Mouse (Mus musculus): ENCODE measurements at regions not wholly inside any gene's neighbourhood (a gene's known extent, or its start where the extent isn't known, plus 50 kb on each side); places are given as distances from the start of the nearest gene placed in this dataset.
"Not testable (repeated sequence)": the region's sequence is repeated elsewhere in the genome, so short reads cannot be mapped to it uniquely, and the experiment has no call there.

DNA sequence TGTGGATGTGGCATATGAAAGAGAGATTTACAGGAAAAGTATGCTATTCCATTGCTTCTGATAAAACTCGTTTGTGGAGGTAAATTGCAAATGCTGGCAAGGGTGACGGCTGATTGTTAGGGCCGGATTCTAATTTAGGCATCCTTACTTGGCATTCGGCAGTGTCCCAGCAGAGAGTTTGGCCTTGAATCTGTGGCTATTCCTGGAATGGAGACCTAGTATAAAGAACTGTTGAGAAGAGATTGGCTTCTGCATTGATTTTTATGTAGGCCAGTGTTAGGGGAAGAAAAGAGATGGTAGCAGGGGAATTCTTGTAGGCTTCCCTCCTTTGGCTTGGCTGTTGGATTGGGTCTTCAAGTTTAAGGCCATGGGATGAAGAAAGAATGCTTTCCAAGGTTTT lies 293.4 kb downstream of the Hace1 start:
- Histone ChIP-seq H3K9me3 (ENCODE audit: control insufficient read depth, low read length) (no peaks in the 10 kb centered on the region), H3K36me3 (ENCODE audit: control insufficient read depth, insufficient read depth, low read length) (no peaks in the 10 kb centered on the region), H3K4me2 (replicated peaks; ENCODE audit: low read depth, low read length, severe bottlenecking) (no peak overlapping the region), H3K4me3 (replicated peaks; ENCODE audit: low read length) (no peak overlapping the region), H3K27ac (replicated peaks; ENCODE audit: low read depth, low read length) (no peak overlapping the region), H3K9ac (ENCODE audit: low read depth, low read length, severe bottlenecking) (no peak overlapping the region), H3K4me1 (ENCODE audit: control insufficient read depth, insufficient read depth, low read length) (peaks cover 27% of the 10 kb centered on the region), H3K27me3 (ENCODE audit: control insufficient read depth, insufficient read depth, low read length) (no peaks in the 10 kb centered on the region)
- WGBS = 74% methylated on average over 4 of the region's 4 CpGs
- ATAC-seq (ENCODE audit: low FRiP score, low read depth) (no peak), DNase-seq (ENCODE audit: low spot score) (no peak)
- TF ChIP-seq POLR2A (IDR thresholded peaks at IDR 0.05; ENCODE audit: borderline replicate concordance, extremely low read depth, insufficient read depth, insufficient read length) = no peak

DNA sequence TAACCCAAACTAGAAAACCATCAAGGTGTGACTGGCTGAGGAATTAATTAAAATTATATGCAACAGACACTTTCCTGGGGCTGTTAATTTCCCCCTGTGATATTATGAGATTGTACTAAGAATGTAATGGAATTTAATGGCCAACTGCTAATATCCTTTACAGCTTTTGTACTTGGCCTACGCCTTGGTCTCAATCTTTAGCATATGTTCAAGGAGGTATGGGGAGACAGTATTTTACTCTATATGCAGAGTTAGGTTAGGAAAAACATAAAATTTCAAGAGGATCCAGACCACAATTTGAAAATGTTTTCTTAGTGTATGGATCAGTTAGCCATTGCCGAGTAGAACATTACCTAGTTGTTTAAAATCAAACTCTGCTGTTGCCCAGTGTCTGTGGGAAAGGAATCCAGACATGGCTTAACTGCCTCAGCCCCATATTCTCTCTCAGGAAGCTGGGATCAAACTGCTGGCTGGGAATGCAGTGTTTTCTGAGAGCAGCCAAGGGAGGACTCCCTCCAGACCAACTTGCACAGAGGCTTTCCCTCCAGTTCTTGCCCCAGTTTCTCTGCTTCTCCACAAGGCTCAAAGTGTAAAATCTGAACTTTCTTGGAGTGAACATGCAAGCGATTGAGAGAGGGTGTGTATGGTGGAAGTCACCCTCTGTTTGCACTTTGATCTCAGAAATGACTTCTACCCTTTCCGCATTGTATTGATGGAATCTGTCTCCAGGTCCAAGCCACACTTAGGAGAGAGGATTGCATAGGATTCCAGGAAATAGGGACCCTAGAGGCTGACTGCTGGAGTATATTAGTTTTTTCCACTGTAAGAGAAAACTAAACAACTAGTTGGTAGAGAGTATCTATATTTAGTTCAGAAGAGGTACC lies 294.6 kb downstream of the Hace1 start:
- ATAC-seq (ENCODE audit: low FRiP score, low read depth) = peak; percentile 65
- no peak overlapping the region for H3K9ac ChIP-seq (ENCODE audit: low read depth, low read length, severe bottlenecking)
- H3K4me2 ChIP-seq (replicated peaks; ENCODE audit: low read depth, low read length, severe bottlenecking) = no peak overlapping the region
- no peak overlapping the region for H3K4me3 ChIP-seq (replicated peaks; ENCODE audit: low read length)
- H3K27ac ChIP-seq (replicated peaks; ENCODE audit: low read depth, low read length) = peak overlapping the region; percentile 15
- H3K36me3 ChIP-seq (ENCODE audit: control insufficient read depth, insufficient read depth, low read length) = no peaks in the 10 kb centered on the region
- 46% methylated on average over 4 of the region's 4 CpGs for WGBS
- peaks cover 17% of the 10 kb centered on the region for H3K4me1 ChIP-seq (ENCODE audit: control insufficient read depth, insufficient read depth, low read length)
- no peaks in the 10 kb centered on the region for H3K9me3 ChIP-seq (ENCODE audit: control insufficient read depth, low read length)
- TF ChIP-seq POLR2A (IDR thresholded peaks at IDR 0.05; ENCODE audit: borderline replicate concordance, extremely low read depth, insufficient read depth, insufficient read length) = no peak
- no peaks in the 10 kb centered on the region for H3K27me3 ChIP-seq (ENCODE audit: control insufficient read depth, insufficient read depth, low read length)
- DNase-seq (ENCODE audit: low spot score) = peak; percentile 55

DNA sequence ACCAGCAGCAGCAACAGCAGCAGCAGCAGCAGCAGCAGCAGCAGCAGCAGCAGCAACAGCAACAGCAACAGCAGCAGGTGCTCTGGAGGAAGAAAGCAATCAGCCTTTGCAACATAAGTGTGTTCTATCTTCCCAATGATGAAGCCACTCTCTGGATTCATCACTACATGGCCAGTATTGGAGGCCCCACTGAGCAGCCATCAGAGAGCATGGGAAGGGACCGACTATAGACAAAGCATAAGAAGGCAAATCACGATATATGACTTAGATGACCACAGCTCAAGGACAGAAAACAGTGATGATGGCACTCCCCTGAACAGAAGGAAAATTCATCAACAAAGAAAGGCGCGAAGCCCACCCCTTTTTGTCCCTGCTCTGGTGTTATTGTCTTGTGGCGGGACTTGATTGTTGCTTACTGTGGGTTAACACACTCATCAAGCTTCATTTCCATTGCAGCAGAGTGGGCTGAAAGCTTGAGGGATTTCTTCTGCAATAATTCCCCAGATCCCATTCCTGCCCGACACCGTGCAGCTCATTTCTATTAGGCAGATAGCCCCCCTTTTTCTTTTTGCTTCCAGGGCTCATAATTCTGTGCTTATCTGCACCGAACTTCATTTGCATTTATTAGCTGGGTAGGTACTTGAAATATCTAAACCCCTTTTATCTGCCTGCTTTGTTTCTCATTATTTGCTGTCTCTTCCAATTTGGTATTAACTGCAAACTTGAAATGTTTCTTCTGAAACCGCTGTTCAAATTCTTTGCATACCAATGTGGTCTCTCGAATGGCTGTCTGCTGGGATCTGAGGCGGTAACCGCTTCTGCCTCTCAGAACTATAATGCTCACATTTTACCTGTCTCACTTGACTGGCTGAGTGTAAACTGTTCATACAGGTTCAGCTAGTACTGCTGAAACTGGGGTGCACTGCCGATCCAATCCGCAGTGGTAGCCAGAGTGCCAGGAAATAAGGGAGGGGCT lies 296.5 kb downstream of the Hace1 start:
- Histone ChIP-seq H3K27me3 (ENCODE audit: control insufficient read depth, insufficient read depth, low read length) (no peaks in the 10 kb centered on the region), H3K36me3 (ENCODE audit: control insufficient read depth, insufficient read depth, low read length) (no peaks in the 10 kb centered on the region), H3K4me2 (replicated peaks; ENCODE audit: low read depth, low read length, severe bottlenecking) (no peak overlapping the region), H3K27ac (replicated peaks; ENCODE audit: low read depth, low read length) (no peak overlapping the region), H3K9ac (ENCODE audit: low read depth, low read length, severe bottlenecking) (no peak overlapping the region), H3K4me1 (ENCODE audit: control insufficient read depth, insufficient read depth, low read length) (peaks cover 16% of the 10 kb centered on the region), H3K9me3 (ENCODE audit: control insufficient read depth, low read length) (no peaks in the 10 kb centered on the region), H3K4me3 (replicated peaks; ENCODE audit: low read length) (no peak overlapping the region)
- DNase-seq (ENCODE audit: low spot score) (peak; percentile 36), ATAC-seq (ENCODE audit: low FRiP score, low read depth) (no peak)
- no peak for TF ChIP-seq POLR2A (IDR thresholded peaks at IDR 0.05; ENCODE audit: borderline replicate concordance, extremely low read depth, insufficient read depth, insufficient read length)
- WGBS = 45% methylated on average over 14 of the region's 14 CpGs

DNA sequence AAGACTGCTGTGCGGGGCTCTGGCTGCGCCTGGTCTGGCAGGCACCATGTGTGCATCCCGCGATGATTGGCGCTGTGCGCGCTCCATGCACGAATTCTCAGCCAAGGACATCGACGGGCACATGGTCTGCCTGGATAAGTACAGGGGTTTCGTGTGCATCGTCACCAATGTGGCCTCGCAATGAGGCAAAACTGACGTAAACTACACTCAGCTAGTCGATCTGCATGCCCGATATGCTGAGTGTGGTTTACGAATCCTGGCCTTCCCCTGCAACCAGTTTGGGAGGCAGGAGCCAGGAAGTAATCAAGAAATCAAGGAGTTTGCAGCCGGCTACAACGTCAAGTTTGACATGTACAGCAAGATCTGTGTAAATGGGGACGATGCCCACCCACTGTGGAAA lies 297.7 kb downstream of the Hace1 start:
- H3K4me2 ChIP-seq (replicated peaks; ENCODE audit: low read depth, low read length, severe bottlenecking); H3K27ac ChIP-seq (replicated peaks; ENCODE audit: low read depth, low read length); H3K36me3 ChIP-seq (ENCODE audit: control insufficient read depth, insufficient read depth, low read length): not testable (repeated sequence)

DNA sequence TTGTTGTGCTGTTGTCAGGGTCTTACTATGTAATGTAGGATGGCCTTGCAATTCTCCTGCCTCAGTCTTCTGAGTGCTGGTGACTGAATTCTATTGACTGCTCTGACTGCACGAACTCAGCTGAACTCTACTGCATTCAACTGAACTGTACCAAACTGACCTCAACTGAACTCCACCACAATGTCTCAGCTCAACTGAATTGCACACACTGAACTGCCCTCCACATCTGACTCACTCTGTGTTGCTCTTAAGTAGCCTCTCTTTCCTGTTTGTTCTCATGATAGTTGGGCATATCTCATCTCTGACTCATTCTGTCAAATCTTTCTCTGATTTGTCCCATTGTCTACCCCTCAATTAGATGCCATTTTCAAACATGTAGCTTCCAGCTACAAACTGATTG lies 306.1 kb downstream of the Hace1 start:
- TF ChIP-seq POLR2A (IDR thresholded peaks at IDR 0.05; ENCODE audit: borderline replicate concordance, extremely low read depth, insufficient read depth, insufficient read length) = no peak
- WGBS = 100% methylated on average over 1 of the region's 1 CpGs
- H3K4me1 ChIP-seq (ENCODE audit: control insufficient read depth, insufficient read depth, low read length) = peaks cover 3% of the 10 kb centered on the region; the same call in 1 of the 2 replicates
- ATAC-seq (ENCODE audit: low FRiP score, low read depth) (no peak), DNase-seq (ENCODE audit: low spot score) (no peak)
- no peaks in the 10 kb centered on the region for H3K27me3 ChIP-seq (ENCODE audit: control insufficient read depth, insufficient read depth, low read length)
- no peaks in the 10 kb centered on the region for H3K9me3 ChIP-seq (ENCODE audit: control insufficient read depth, low read length)
- H3K9ac ChIP-seq (ENCODE audit: low read depth, low read length, severe bottlenecking) = no peak overlapping the region
- no peak overlapping the region for H3K4me3 ChIP-seq (replicated peaks; ENCODE audit: low read length)
- no peak overlapping the region for H3K27ac ChIP-seq (replicated peaks; ENCODE audit: low read depth, low read length)
- H3K4me2 ChIP-seq (replicated peaks; ENCODE audit: low read depth, low read length, severe bottlenecking) = no peak overlapping the region
- H3K36me3 ChIP-seq (ENCODE audit: control insufficient read depth, insufficient read depth, low read length) = no peaks in the 10 kb centered on the region

More for the DNA sequence above, 297.7 kb downstream of the Hace1 start:
- peaks cover 16% of the 10 kb centered on the region for H3K4me1 ChIP-seq (ENCODE audit: control insufficient read depth, insufficient read depth, low read length)
- DNase-seq (ENCODE audit: low spot score); H3K9me3 ChIP-seq (ENCODE audit: control insufficient read depth, low read length); H3K9ac ChIP-seq (ENCODE audit: low read depth, low read length, severe bottlenecking); H3K27me3 ChIP-seq (ENCODE audit: control insufficient read depth, insufficient read depth, low read length); ATAC-seq (ENCODE audit: low FRiP score, low read depth); H3K4me3 ChIP-seq (replicated peaks; ENCODE audit: low read length): not testable (repeated sequence)
- 96% methylated on average over 20 of the region's 20 CpGs for WGBS
